Mouse (Mus musculus) CD4-positive, CD25-positive, alpha-beta regulatory T cell, adult 2 months (primary cell): Measurements from ENCODE around the gene Ttyh2.

Experiments
- DNase-seq: peaks from one replicate; pipeline ENCODE4 v3.0.0-alpha.2; 2012; ENCODE audit warnings: low read depth, low spot score

Ttyh2 gene

DNA sequence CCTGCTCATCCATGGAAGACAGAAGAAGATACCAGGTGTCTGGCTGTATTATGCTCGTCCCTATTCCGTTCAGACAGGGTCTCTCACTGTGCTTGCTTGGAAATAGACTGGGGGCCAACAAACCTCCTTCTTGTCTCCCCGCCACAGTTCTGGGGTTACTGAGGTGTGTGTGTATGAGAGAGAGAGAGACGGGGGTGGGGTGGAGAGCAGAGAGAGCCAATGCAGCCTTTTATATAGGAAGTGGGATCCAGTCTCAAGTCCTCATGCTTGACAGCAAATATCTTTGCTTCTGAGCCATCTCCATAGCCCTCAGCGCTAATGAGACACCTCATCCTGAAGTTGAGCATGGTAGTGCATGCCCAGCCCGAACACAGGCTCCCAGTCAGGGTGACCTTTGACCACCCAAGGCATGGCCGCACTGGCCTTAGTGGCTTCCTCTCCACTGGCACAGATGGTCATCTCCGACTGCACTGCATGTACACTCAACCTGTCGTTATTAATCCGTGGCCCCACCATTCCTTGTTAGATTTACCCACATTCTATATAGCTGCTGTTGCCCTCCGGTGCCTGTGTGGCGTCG lies 7.2 kb downstream of the Ttyh2 start:
- DNase-seq = no peak

DNA sequence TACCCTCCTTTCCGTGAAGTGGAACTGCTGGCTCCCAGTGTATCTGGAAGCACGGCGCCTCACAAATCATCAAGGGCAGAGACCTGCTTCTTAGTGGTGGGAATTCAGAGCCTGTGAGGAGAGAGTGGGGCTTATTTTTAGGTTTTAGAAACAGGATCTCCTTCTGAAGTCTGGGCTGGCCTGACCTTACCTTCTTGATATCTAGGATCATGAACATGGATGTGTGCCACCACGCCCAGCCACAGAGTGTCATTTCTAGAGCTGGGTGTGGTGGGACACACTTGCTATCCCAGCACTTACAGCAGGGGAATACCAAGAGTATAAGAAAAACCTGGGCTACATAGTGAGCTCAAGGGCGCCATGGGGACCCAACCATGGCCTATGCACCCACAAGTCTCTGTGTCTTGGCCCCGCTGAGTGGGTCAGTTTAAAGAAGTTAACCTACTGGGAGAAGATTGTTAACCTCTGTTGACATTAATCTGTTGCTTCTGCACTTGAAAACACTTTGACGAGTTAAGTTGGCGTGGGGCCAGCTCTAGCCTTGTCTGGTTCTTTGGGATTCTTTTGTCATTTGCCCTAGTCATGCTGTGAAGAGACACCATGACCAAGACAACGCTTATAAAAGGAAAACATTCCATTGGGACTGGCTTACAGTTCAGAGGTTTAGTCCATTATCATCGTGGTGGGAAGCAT lies 7.9 kb downstream of the Ttyh2 start:
- DNase-seq = no peak

DNA sequence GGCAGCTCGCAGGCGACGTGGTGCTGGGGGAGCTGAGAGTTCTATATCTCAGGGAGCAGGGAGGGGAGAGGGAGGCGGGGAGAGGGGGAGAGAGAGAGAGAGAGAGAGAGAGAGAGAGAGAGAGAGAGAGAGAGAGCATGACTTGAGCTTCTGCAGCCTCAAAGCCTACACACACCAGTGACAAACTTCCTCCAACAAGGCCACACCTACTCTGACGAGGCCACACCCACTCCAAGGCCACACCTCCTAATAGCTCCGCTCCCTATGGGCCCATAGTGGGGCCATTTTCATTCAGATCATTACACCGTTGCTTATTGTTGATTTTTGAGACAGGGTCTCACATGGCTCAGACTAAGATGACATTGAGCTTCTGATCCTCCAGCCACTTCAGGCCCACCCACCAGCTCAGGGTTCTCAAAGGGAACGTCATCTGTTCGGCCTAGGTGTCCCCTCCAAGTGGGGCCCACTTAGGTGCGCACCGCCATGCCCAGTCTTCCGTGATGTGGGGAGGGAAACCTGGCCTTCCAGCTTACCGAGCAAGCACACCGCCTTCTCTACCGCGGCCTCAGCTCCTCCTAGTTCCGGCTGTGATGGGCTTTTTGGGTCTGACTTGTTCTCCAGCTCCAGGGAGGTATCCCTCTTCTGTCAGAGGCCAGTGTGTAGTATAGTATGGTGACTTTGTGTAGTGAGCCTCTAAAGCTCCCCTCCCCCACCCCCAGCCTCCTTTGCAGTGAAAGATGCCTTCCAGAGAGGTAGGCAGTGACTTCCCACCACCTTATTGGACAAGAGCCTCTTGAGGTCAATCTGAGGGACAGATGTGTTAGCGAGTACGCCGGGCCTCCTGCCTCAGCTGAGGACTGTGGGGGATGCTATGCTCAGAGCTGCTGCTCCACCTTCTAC lies 8.7 kb downstream of the Ttyh2 start:
- no peak for DNase-seq

DNA sequence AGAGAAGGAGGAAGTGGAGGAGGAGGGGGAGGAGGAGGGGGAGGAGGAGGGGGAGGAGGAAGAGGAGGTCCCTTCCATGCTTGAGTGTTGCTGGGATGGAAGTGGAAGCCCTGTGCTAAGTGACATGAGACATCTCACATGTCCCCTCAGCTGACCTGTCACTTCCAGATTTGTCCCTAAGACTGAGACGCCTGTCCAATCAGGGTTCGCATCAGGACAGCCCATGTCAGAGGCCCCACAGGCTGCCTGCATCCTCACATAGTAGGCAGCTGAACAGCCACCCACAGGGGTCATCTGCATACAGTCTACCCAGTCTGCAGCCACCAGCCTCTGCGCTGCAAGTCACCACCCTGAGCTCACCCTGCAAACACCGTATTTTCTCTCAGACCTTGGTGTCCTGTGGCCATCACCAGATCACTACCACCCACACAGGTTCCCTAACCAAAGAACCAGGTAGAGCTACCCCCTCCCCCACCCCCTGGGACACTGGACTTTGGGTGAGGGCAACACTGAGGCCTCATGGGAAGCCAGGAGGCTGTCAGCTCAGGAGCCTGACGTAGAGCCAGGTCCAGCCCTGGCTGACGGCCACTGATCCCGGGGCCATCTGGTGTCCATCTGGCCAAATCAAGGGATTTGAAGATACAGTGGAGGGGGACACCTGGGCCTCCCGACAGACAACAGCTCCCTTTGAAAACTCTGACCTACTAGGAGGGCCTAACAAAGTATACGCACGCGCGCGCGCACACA lies 9.6 kb downstream of the Ttyh2 start:
- DNase-seq = no peak

DNA sequence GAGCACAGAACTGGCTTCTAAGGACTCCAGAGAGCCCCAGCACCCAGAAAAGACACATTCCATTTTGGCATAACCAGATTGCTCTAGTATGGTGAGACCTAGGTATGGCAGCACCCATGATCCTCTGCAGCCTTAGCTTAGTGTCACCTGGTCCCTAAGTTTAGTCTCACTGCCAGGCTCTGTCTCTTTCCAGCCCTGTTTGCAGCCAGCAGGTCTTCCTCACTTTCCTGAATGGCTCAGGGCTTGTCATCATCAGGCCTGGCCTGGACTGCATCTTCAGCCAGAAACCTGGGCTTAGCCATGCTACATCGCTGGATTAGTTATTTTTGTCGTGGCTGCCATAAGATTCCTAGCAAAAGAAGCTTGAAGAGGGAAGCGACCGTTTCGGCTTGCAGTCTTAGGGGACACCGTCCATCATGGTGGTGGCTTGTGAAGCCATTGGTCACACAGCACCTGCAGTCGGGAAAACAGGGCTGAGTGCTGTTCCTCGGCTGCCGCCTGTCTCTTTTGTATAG lies 10.4 kb downstream of the Ttyh2 start:
- no peak for DNase-seq

DNA sequence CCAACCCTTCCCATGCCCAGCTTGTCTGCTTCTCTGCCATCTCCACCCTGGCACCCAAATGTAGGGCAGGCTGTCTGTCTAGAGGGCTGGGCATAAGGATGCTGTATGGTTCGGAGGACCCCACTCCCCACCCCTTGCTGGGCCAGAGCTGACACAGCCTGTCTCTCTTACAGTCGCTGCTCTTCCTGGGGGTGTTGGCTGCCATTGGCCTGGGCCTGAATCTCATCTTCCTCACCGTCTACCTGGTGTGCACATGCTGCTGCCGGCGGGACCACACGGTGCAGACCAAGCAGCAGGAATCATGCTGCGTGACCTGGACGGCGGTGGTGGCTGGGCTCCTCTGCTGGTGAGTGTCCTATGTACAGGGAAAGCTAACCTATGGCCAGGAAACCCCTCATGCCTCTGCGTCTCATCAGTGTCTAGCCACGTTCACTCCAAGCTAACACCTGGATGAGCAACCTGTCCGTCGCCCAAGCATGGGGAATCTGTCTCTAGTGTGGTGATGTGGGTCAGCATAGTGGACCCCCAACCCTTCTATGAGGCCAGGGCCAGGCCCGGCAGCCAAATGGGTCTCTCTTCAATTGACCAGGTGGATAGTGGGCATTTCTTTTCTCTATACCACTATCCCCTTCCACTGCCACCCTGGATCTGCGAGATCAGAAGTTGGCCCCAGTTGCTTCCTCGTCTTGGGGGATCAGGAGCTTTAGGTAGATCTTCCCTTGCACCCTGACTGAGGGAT lies 11.2 kb downstream of the Ttyh2 start:
- DNase-seq = no peak

DNA sequence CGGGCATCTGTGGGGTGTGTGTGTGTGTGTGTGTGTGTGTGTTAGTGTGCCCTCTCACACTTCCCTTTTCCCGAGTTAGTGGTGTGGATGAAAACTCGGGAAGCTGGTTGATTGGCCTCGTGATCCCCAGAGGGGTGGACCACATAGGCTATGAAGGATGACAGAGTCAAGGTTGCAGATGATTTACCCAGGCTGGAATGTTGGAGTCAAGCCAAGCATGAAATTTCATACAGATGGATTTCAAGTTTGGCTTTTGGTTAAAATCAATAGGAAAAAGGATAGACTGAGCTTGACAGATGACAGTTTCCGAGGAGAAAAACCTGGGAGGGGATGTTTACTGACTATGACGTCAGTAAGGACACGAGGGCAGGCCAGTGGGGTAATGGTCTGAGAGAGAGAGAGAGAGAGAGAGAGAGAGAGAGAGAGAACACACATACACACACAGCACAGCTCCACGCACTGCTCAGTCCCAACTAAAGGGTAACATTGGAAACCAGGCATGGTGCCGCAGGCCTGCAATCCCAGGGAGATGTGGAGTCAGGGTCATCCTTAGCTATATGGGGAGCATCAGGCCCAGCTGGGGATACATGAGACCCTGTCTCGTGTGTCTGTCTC lies 12.4 kb downstream of the Ttyh2 start:
- no peak for DNase-seq

DNA sequence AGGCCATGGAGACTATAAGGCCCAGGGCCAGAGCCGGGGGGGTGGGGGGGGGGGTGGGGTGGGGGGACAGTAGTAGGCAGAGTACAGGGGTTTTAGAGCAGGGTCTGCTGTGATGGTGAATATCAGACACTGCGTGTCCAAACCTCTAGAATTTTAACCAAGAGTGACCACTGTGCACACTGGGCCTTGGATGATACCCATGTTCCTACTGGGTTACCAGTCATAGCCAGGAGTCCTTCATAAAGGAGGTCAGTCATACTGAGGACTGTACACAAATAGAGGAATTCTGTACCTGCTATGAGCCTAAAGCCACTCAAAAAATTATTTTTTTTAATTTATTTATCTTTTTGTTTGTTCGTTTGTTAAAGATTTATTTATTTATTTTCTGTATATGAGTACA lies 13.5 kb downstream of the Ttyh2 start:
- DNase-seq = no peak

DNA sequence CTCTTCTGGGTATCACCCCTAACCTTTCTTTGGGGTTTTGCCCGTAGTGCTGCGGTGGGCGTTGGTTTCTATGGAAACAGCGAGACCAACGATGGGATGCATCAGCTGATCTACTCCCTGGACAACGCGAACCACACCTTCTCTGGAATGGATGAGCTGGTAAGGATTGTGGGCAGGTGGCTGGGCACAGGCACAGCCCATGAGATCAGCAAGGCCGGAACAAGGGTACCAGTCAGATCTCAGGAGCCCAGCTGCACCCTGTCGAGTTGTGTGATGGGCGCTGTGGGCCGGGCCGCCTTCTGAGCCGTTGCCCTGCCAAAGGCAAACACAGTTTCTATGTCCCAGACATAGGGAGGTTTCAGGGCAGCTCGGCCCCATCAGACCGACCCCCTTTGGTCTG lies 15.0 kb downstream of the Ttyh2 start:
- no peak for DNase-seq

DNA sequence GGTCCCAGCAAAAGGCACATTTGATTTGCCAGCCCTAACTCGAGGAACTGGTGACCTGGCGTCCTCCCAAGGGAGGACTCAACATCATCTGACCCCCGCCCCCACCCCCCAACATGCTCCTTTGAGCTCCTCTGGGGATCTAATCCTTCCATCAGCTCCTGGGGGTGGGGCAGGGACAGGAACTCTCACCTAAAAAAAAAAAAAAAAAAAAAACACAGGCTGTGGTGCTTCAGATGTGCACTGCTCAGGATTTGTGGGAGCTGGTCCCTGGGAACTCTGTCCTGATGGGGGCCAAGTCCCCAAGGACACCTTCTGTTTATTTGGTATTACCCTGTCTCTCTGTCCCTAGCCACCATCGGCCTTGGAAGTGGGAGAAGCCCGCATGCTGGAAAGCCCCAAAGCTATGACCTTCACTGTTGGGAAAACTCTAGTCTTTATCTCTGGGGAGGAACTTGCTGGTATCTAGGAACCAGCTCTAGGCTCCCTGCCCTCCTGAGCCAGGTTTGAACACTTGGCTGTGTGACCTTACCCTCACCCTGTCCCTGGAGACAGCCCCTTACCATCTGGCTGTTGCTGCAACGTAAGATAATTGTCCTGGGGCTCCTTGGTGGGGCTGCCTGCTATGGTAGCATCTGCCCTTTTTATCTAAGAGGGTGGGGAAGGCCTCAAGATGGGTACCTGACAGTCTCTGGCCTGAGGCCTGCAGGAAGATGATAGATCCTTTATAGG lies 16.4 kb downstream of the Ttyh2 start:
- DNase-seq = no peak

DNA sequence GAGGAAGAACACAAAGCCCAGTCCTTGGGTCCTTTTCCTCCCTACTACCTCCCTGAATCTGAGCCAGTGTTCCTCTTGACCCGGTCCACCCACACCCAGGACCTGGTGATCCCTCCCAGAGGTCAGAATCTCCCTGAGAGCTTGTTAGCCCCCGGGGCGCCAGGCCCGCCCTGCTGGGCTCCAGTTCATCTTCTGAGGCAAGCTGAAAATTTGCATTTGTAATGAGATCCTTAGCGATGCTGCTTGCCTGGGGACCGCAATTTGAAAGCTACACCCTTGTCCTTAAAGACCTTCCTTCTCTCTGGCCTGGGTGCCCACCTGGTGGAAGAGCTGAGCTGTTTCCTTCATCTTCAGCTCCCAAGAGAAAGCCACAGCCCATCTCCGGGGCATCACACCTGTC lies 17.4 kb downstream of the Ttyh2 start:
- no peak for DNase-seq

DNA sequence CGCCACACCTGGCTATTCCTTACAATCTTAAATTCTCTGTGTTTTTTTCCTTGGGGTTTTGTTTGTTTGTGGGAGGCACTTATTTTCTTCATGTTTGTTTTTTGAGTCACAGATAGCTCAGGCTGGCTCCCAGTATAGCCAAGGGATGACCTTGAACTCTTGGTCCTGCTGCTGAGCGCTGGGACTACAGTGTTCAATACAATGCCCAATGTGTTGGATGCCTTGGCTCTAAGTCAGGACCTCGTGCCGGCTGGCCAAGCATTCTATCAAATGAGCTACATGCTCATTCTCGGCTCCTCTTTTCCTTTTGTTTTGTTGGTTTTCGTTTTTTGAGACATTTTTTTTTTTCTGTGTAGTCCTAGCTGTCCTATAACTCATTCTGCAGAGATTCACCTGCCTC lies 18.2 kb downstream of the Ttyh2 start:
- no peak for DNase-seq

DNA sequence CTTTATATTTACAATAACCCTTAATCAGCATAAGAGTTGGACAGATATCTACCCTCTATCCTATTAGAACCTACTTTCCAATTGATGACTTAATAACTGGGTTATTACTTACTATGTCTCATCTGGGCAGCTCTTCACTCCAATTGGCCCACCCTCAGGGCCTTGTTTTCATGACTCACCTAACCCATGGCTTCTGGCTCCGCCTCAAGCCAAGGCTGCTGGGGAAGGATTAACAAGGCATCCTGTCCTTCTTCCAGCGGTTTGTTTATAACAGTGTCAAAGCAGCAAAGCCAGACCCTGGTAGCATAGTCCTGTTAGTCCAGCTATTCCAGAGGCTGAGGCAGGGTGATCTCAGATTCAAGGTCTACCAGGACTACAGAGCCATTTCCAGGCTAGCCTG lies 19.2 kb downstream of the Ttyh2 start:
- no peak for DNase-seq

DNA sequence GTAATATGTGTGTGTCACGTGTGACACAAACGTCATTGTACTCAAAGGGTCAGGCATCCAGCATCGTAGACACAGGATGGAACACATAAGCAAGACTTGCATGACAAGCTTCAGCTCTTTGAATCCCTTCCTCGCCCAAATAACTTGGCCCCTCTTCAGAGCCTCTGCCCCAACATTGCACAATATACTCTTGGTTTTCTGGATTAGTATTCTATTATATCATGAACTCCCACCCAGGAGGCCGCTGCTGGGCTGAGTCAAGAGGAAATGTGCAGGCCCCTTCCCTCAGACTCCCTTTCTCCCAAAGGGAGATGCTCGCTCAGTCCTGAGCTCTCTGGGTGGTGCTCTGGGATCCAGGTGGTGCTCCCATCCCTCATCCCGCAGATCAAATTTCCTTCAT lies 23.3 kb downstream of the Ttyh2 start:
- no peak for DNase-seq

DNA sequence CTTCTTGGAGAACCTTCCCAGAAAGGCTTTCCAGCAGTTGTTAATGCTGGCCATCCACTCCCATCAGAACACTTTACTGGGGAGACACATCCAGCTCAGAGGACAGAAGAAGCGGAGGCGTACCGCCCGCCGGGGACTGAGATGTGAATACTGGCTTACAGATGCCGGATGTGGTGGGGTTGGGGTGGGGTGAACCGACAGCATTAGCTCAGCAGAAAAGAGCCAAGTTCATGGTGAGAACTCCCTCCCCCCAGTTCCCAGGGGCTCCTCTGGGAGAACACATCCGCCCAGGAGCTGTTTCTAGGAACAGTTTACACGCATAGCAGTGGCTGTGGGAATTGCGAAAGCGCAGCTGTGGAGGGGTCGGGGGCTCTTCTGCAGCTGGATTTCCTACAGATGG lies 24.3 kb downstream of the Ttyh2 start:
- peak; percentile 62 for DNase-seq

DNA sequence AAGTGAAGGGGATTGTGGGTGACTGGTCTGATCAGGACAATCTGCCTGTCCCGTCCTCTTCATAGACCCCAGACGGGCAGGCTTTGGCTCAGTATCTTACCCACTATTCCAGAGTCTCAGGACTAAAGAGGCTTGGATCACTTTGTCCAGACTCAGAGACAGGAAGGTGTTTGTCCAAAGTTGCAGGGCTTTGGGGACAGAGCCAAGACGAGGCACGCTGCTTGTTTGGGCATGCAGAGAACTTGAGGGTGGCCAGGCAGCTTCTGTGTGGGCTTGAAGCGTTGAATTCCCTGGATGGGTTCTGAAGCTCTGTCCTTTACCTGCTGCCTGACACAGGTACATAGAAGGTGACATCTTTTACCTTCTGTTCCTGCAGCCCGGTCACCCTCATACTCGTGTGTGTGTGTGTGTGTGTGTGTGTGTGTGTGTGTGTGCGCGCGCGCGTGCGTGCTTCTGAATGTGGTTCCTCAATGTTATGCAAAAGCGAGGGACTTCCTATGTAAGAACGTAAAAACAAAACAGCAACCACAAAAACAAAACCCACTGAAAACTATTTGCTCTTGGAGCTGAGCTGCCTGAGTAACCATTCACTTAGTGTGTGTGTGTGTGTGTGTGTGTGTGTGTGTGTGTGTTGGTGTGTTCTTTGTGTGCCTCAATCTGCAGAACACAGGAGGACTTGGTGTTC lies 27.2 kb downstream of the Ttyh2 start:
- peak; percentile 47 for DNase-seq

DNA sequence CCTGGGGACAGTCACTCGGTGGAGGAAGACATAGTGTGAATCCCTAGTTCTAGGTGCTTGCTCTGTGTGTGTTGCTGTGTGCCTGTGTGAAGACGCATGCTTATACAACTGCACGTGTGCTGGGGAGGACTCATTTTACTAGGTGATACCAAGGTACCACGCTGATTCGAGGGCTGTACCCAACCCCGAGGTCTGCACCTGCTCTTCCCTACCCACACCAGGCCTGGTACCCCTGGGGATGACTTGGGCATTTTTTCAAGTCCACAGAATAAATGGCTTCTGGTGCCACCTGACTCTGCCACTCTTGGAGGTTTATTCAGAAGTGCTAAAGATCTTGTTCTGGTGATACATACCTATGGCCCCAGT lies 27.7 kb downstream of the Ttyh2 start:
- no peak for DNase-seq

DNA sequence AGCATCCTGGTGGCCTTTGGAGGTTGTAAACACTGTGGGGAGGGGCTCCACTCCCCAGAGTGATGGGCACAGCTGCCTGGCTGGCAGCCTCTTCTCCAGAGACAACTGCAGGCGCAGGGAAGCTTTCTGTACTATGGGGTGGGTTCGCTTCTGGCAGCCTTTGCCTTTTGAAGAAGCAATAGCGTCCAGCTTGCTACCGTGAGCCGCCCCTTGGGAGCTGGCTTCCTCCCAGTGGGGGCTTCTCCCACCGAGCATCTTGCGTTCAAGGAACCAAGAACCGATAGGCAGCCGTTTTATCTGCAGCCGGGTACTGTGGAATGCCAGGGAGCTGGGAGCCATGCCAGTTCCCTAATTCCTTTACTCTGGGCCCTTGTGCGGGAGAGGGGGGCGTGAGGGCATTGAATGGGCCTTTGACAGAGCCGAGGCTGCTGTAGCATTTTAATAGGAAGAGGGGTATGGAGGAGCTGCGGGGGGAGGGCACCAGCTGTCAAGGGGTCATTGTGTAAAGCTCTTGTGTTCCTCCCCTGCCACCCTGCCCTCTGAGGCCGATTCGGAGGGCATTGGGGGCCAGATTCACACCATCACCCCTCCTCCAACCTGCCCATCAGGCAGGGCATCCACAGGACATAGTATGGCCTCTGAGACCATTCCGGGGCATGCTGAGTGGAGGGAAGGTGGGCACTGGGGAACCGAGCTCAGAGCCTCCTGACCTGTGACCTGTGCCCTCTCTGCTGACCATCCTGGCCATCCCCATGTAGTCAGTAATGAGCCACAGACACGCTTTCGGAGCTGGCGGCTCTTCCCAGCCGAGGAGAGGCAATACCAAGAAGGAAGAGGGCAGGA lies 29.1 kb downstream of the Ttyh2 start:
- DNase-seq = no peak

DNA sequence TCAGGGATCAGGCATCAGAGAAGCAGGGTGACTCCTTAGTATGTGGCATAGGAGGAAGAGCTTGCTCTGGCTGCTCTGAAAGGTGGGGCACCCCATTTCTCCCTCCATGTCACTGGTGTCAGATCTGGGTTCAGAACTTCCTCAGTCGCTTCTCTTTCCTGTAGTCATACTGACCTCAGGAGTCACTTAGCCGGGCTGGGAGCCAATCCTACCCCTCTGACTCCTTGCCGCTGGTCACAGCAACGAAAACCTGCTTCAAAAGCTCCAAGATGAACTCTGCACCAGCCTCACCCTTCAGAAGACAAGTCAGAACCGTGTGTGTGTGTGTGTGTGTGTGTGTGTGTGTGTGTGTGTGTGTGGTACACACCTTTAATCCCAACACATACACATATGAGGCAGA lies 31.1 kb downstream of the Ttyh2 start:
- no peak for DNase-seq
